Mouse (Mus musculus) megakaryocyte, embryonic 14.5 days (primary cell): ENCODE results near the gene Foxr2.

Source experiments
- FLI1 ChIP-seq: IDR thresholded peaks from 2 replicates; pipeline ENCODE4 v1.6.1; 2012; ENCODE audit warnings: low read length, inconsistent platforms, mixed read lengths
- GATA1 ChIP-seq: IDR thresholded peaks from 3 replicates; pipeline ENCODE4 v1.6.1; 2012; ENCODE audit warnings: mixed read lengths, low read length, inconsistent platforms, borderline replicate concordance

- no peak for TF ChIP-seq GATA1
- no peak for TF ChIP-seq FLI1
These were observed 36.7 kb downstream of the Foxr2 start for GRCm38 (mm10) chrX:153155322-153155721.
